Mouse (Mus musculus) frontal cortex, adult 2 months (tissue): ENCODE results near the gene Notch1. TPM values are rescaled to one million over a fixed set of nuclear protein-coding genes. Genes with fewer than 3 reads are reported as not detected.

Source experiments
- DNase-seq, 2 experiments: peaks; one replicate each; pipeline ENCODE4 v3.0.0; 2022; ENCODE audit warnings: low spot score in 1 of 2; ENCODE audit errors: extremely low spot score in 1 of 2
- polyA plus RNA-seq: library from polyadenylated mRNA; depleted of rRNA; stranded (reverse); fragments of >200 nt; gene quantifications from 2 replicates; pipeline ENCODE4 v1.2.3, GENCODE M21; 2012

Notch1 gene
- polyA plus RNA-seq, 1 experiment, result 13.0 TPM

GRCm38 (mm10) chr2:26533249-26533648, 16.8 kb upstream of the Notch1 start:
- no peak for DNase-seq

- no peak for DNase-seq
These were observed 15.4 kb upstream of the Notch1 start for GRCm38 (mm10) chr2:26531829-26532228.

GRCm38 (mm10) chr2:26529881-26530280, 13.4 kb upstream of the Notch1 start:
- no peak for DNase-seq

GRCm38 (mm10) chr2:26529221-26529805, 12.8 kb upstream of the Notch1 start:
- no peak for DNase-seq

- DNase-seq, result no peak
These were observed 10.2 kb upstream of the Notch1 start for GRCm38 (mm10) chr2:26526443-26527257.

GRCm38 (mm10) chr2:26525355-26526018, 9.0 kb upstream of the Notch1 start:
- DNase-seq, result peak in 1 of 2 experiments; percentile 79

GRCm38 (mm10) chr2:26522327-26522726, 5.9 kb upstream of the Notch1 start:
- no peak for DNase-seq

- no peak for DNase-seq
These were observed 3.3 kb upstream of the Notch1 start for GRCm38 (mm10) chr2:26519753-26520152.

- no peak for DNase-seq
These were observed 524 bp upstream of the Notch1 start for GRCm38 (mm10) chr2:26516987-26517386.

- DNase-seq, result no peak
These were observed 1.1 kb downstream of the Notch1 start for GRCm38 (mm10) chr2:26515335-26515734.

- no peak for DNase-seq
These were observed 3.2 kb downstream of the Notch1 start for GRCm38 (mm10) chr2:26513105-26513745.

GRCm38 (mm10) chr2:26508661-26509060, 7.8 kb downstream of the Notch1 start:
- DNase-seq, result no peak

- no peak for DNase-seq
These were observed 8.5 kb downstream of the Notch1 start for GRCm38 (mm10) chr2:26507961-26508391.

GRCm38 (mm10) chr2:26507481-26507886, 9.0 kb downstream of the Notch1 start:
- peak in 1 of 2 experiments; percentile 52 for DNase-seq

- no peak for DNase-seq
These were observed 9.7 kb downstream of the Notch1 start for GRCm38 (mm10) chr2:26506746-26507280.

- DNase-seq, result no peak
These were observed 11.5 kb downstream of the Notch1 start for GRCm38 (mm10) chr2:26504772-26505480.

- DNase-seq, result no peak
These were observed 12.5 kb downstream of the Notch1 start for GRCm38 (mm10) chr2:26503661-26504575.

GRCm38 (mm10) chr2:26502863-26503631, 13.4 kb downstream of the Notch1 start:
- DNase-seq, result no peak
